Mouse (Mus musculus) heart, postnatal 10 days (tissue): ENCODE measurements around the gene Zc2hc1c. TPM values are rescaled to one million over a fixed set of nuclear protein-coding genes. Genes with fewer than 3 reads are reported as not detected.
A peak's percentile ranks its signal among the peaks of the same experiment; 100 is the strongest.

Experiments
- DNase-seq, 2 experiments: peaks; one replicate each; pipeline ENCODE4 v3.0.0; 2021
- intact Hi-C: fragments of 180-260 bp; cut with DNase I; formaldehyde crosslinking; loops from one replicate; pipeline ENCODE4 v1.15.1; 2025
- total RNA-seq, 2 experiments: library from RNA; stranded (reverse); gene quantifications; 2 replicates each; pipeline ENCODE4 v1.2.3; 2021

Gene Zc2hc1c
- total RNA-seq = 1 to 10 TPM; 1.6 to 1.7 TPM

DNA sequence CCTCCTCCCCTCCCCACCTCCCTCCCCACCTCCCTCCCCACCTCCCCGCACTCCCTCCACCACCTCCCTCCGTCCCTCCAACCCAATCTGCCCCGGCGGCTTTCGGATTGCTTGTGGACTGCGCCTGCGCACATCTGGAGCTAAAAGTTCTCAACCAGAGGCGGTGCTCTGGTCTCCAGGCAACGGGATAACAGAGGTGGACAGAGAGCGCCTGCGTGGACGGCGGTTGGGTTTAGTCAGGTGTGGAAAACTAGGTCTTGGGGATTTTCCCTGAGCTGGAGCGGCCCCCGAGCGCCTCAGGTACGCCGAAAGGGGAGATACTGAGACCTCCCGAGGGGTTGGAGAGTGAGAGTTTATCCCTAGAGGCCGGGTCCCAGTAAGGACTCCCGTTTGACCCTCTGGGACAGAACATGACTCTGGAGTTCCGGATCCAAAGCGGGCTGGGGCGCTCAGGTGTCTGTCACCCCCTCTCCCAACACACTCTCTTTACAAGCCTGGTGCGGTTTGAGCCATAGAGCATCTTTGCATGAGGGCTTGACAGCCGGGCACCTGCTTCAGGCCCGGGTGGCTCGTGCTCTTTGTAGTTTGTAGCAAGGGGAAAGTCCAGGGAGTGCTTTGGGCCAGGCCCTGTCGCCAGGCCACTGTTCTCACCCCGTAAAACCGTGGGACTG lies at the start of gene Zc2hc1c:
TSS of gene Zc2hc1c (plus strand) at position 106 of the 671 bp plus-strand sequence.
- intact Hi-C loops = loop anchor here (5.0 kb wide), 1 partner anchor 116 kb away; no protein-coding TSS in a partner anchor
- DNase-seq = peak; percentile 94

DNA sequence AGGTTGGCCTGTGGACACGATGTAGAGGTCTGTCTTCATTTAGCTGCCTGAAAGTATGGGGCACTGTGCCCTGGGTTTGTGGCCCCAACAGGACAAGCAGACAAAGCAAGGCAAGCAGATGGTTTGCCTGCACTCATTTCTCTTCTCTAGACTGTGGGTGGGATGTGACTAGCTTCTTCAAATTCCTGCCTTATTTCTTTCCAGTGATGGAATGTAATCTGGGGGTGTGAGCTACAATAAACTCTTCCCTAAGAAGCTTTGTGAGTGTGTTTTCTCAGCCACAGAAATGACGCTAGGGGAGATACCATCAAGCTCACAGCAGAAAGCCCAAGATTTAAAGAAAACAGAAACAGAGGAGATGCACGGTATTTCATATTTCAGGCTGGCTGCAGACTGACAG lies 36.3 kb upstream of the Zc2hc1c start:
- no peak for DNase-seq
- intact Hi-C loops = no loop called here

DNA sequence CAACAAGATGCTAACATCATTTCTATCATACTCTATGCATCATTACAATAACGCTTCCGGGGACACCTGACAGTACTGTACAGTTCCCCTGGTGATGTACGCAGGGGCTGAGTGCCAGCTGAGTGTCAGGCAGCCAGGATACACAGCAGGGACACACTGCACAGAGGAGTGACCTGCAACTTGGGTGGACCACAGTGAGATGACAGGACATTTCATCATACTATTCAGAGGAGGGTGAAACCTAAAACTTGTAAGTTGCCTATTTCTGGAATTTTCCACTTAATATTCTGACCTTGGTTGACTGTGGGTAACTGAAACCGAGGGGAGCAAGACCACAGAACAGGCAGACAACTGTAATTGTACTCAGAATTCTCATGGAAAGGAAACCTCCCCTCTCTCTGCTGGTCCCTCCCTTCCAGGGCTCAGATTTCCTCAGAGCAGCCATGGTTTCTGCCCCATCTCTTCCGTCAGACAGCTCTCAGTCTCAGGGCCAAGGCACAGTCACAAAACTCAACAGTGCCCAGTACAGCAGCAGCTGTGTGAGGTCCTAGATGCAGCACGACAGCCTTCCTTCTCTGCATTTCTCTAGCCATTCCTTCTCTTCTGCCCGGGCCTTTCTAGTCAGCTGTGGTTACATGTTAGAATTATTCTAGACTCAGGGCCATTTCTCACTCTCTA lies 32.2 kb upstream of the Zc2hc1c start:
- no peak for DNase-seq
- intact Hi-C loops = no loop called here

DNA sequence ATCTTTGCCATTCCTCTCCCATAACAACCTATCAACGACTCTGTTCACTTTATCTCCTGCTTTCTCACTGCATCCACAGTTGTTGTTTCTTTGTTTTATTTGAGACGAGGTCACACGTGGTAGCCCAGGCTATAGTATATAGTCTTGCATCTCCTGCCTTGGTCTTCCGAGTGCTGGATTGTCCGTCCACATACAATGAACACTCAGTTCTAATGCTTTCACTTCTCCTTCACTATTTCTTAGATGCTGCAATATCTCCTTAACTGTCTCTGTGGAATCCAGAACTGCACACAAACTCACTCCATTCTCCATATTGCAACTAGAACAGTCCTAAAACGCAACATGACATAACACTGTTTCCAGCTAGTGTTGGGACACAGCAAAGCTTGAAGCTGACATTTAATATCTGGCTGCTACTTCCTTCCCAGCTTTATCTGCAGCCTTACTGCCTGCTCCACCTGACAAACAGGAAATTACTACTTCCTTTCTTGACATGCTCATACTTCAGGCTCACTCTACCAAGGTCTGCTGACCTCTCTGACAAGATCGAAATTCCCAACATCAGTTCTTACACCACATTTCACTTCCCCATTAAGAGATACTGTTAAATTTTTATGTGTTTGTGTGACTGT lies 31.3 kb upstream of the Zc2hc1c start:
- intact Hi-C loops = no loop called here
- no peak for DNase-seq

DNA sequence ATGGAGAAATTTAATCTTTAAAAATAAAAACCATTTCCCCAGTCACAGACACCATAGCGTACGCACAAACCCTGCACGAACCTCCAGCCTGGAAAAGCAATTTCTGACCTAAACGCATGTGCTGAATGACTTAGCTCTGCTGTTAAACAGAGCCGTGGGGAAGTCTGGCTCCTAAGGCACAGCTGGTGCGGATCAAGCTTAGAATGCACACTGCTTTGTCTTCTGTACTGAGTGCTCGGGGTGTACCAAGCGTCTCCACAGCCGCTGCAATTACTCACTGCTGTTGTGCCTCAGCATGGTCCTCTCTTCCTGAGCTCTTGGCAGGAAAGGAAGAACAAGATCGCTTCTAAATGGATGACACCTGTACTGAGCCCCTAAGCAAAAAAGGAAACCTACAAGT lies 25.9 kb upstream of the Zc2hc1c start:
- DNase-seq = no peak
- intact Hi-C loops = no loop called here

DNA sequence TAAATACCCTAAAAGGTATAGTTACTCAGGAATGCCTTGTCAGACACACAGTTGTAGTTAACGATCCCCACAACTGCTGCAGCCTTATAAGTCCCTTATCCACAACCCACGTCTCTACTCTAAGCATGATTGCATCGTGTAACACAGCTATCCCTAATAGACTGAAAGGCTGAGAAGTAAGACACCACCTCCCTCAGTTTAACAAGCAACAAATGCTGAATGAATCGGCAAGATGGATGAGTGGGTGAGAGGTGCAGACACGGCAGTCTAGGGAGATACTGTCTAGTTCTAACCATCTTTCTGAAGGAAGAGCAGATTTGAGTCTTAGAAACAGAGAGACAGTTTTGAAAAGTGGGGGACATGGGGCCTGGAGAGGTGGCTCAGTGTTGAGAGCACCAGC lies 25.2 kb upstream of the Zc2hc1c start:
- DNase-seq = no peak
- intact Hi-C loops = no loop called here

DNA sequence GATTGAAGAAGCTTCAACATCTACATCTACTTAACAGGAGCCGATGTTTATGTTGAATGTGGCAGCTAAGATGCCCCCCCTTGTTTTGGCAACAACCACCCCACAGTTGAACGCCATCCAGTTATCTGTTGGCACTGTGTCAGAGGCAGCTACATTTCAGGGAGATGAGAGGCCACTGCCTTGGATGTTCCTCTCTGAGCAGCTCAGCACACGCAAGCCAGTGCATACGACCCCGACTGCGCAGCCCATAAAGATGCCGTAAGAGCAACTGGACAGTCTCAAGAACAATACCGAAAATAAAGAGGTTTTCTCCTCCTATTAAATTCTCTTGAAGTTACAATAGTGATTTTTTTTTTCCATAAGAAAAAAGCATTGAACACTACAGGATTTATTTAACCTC lies 23.9 kb upstream of the Zc2hc1c start:
- DNase-seq = no peak
- intact Hi-C loops = no loop called here

DNA sequence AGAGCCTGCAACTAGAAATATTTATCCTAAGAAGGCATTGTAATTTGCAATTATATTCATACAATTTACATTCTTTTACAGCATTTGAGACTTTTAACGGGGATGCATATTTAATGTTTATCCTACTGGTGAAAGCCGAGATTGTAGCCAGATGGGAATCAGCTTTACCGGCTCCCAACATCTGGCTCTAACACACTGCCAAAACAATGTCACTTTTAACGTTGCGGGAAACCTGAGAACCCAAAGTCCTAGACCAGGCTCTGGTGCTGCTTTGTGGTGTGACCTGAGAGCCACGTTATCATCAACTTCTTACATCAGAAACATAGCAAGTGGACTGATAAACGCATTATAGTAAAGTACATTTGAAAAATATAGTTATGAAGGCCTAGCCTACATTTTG lies 23.5 kb upstream of the Zc2hc1c start:
- no peak for DNase-seq
- intact Hi-C loops = no loop called here

DNA sequence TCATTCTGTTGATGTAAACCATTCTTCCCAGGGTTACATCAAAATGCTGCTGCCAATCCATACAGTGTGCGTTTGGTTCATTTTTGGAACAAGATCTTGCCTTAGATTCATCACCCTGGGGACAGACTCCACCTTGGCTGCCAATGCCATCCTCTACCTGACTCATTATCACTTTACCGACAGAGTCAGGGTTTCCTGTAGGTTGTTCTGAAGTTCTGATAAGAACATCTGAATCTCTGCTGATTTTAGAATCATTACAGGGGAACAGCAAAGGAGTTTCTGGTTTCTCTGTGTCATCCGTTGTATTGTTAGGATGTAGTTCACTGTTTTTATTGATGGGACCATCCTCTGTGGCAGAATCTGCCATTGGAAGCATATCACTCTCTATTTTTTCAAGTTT lies 22.1 kb upstream of the Zc2hc1c start:
- intact Hi-C loops = no loop called here
- DNase-seq = no peak

DNA sequence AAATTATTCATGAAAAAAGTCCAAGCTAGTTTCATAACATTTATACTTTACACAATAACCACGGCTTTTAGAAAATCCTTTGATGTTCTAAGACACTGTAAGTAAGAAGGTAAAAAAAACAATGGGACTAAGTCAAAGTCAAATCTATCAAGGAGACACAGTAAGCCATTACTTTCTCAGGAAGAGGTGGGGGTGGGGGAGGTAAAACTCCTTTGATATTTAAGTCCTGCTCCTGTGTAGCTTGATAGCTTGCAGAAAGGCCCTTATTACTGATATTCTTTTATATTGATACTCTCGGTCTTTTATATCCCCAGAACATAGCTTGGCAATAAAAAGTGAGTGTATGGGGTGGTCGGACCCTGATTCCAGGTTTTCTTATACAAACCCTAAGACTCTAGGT lies 18.6 kb upstream of the Zc2hc1c start:
- intact Hi-C loops = loop anchor here (5.0 kb wide), 1 partner anchor 43 kb away; no protein-coding TSS in a partner anchor
- DNase-seq = no peak

DNA sequence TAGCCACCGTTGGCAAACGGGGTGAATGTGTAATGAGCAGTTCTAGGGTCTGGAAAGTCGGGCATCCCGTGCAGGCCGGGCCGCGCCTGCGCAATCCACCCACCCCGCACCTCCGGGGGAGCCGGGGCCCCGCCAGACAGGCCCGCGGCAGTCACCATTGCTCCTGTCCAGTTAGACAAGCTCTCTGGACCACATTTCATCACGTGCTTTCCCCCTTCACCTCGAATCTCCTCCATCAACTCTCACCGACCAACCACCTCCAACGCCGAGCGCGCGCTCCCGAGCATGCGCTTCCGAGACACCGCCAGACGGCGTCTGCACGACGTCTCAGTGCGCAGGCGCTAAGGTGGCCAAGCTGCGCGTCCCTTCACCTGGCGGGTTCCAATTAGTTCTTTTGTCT lies 18.1 kb upstream of the Zc2hc1c start, which contains the start of gene Mlh3:
TSS of gene Mlh3 (minus strand) at position 281 of the 400 bp plus-strand sequence.
- intact Hi-C loops = loop anchor here (5.0 kb wide), 1 partner anchor 43 kb away; no protein-coding TSS in a partner anchor
- peak; percentile 86 to 87 for DNase-seq

DNA sequence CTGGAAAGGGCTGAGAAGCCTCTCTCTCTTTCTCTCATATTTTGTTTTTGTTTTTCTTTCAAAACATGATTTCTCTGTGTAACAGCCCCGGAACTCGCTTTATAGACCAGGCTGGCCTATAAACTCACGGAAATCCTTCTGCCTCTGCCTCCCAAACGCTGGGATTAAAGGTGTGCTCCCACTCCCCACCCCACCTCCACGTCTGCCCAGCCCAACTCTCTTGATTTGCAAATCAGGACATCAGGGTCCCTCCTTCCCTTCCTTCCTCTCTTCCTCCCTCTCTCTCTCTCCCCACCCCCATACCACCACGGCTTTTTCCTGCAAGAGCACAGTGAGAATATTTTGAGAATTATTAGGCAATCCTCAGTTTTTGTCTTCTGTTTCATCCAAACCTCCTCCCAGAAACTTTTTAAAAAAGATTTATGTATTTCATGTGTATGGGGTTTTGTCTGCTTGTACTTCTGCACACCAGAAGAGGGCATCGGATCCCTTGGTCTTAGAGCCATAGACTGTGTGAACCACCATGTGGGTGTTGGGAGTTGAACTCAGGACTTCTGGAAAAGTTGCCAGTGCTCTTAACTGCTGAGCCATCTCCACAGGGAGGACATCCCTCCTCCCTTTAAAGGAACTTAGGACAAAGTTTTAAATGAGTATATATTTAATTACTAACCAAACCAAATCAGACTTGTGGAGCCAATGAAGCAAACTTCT lies 17.1 kb upstream of the Zc2hc1c start:
- intact Hi-C loops = loop anchor here (5.0 kb wide), 1 partner anchor 44 kb away; no protein-coding TSS in a partner anchor

DNA sequence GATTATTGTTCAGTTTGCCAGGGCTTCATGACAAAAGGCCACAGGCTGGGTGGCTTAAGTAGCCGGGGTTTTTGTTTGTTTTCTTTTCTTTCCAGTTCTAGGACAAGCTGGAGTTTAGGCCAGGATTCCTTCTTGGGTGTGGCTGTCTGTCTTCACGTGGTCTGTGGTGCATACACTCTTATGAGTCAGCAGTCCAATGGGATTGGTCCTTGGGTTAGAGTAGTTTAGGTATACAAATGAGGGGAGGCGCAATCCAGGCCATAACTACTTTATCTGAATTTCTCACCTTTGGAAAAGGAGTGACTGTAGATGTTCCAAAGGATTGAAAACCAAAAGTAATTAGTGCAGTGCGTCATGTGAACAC lies 16.6 kb upstream of the Zc2hc1c start:
- intact Hi-C loops = loop anchor here (5.0 kb wide), 1 partner anchor 45 kb away; no protein-coding TSS in a partner anchor
- DNase-seq = no peak

More for the DNA sequence above, 17.1 kb upstream of the Zc2hc1c start:
- DNase-seq = no peak

DNA sequence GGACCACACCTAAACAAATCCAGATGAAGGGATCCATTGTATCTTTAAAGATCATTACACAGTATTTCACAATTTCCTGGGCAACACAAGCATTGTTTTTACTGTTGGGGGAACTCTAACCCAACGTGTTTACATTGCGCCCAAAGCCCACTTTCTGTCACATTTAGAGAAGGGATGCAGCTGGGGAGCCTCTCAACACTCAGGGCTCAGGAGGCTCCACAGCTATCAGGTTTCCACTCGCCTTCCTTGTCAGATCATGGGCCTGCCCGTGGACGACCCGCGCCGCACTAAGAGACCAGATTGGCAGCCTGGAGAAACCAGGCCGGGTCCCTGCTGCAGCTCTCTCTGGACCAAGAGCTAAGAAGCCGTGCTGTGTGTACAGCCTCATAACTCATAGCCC lies 14.9 kb upstream of the Zc2hc1c start:
- intact Hi-C loops = loop anchor here (5.0 kb wide), 1 partner anchor 46 kb away; no protein-coding TSS in a partner anchor
- no peak for DNase-seq

DNA sequence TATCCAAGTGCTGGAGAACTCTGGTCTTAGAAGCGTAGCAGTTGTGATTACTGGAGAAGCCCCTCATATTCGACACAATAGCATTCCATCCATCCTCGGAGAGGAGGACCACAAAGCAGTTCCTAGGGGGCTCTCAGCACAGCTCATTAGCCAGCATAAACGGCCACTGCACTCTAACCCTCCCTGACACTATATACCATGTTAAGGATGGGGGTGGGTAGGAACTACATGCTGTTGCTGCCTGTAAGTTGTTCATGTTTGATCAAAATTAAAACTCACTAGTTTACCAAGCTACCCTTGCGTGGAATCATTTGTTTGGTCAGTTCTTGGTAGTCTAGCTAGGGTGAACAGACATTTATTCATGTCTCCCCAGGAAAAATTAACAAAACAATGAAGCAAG lies 12.1 kb upstream of the Zc2hc1c start:
- DNase-seq = no peak

DNA sequence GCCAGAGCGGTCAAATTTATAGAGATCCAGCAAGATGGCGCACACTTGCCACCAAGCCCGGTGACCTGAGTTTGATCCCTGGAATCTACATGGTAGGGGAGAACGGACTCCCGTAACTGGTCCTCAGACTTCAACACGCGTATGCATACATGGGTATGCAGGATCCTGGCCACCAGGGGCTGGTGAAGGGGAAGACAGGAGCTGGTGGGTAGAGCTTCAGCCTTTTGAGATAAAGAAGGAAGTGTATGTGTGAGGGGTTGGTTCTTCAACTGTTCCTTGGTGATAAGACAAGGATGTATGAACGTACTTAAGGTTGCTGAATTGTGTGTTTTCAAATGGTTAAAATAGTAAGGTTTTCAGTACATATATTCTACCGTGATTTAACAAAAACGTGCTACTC lies 9.5 kb upstream of the Zc2hc1c start:
- intact Hi-C loops = no loop called here
- no peak for DNase-seq

More for the DNA sequence above, 12.1 kb upstream of the Zc2hc1c start:
- intact Hi-C loops = no loop called here

DNA sequence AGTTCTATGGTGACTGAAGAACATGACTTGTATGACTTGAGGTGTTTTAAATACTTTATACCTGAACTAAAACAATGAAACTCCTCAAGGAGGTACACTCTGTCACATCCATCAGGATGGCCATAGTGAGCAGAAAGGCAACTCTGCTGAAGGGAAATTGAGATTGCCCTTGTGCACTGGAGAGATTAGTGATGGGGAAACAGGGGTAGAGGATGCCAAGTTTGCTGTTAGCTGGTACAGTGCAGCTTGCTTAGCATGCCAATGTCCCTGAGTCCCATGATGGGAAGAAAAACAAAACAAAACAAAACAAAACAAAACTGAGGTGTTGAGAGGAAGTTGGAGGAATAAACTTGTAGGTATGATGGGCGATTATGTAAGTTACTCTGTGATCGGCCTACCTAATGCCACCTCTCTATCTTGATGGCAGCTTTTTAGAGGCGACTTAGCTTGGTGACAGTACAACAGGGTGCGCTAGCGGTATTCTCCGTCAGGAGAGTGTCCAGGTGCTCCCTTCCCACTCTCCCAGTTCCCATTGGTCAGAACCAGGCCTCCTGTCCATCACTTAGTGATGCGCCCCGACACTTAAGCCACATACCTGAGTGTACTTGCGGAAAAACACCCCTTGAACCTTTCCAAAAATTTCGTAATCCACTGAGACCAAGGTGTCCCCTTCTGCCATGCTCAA lies 8.9 kb upstream of the Zc2hc1c start:
- peak in 1 of 2 experiments; percentile 30 for DNase-seq
- intact Hi-C loops = no loop called here

DNA sequence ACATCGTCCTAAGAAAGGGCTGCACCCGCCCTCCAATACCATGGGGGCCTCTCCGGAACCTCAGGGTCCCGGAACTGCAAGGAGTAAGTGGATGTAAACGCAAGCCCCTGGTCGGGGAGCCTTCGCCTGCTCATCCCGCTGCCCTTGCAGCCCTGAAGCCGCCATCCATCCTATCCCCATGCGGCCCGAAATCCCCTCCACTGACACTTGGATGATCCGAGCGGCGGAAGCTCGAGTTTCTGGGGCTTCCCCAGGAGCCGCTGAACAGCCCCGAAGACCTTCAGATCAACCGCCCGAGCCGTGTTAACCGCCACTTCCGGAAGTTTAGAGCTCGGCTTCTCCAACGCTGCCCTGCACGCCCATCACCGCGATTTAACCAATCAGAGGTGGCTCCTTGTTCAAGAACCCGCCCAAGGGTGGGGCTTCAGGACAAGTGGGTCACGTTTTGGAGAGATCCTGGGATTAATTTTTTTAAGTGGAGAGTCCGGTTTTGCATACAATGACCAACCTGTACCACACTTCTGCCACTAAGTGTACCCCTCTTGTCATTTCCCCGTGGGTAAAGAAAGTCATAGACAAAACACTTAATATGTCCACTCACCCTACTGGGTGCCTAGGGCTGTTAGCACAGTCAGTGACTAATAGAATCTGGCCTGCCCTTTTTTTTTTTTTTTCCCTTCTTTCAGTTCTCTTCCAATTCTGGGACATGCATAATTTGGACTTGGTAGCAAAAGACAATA lies 8.1 kb upstream of the Zc2hc1c start:
- peak; percentile 99 for DNase-seq
- intact Hi-C loops = no loop called here

DNA sequence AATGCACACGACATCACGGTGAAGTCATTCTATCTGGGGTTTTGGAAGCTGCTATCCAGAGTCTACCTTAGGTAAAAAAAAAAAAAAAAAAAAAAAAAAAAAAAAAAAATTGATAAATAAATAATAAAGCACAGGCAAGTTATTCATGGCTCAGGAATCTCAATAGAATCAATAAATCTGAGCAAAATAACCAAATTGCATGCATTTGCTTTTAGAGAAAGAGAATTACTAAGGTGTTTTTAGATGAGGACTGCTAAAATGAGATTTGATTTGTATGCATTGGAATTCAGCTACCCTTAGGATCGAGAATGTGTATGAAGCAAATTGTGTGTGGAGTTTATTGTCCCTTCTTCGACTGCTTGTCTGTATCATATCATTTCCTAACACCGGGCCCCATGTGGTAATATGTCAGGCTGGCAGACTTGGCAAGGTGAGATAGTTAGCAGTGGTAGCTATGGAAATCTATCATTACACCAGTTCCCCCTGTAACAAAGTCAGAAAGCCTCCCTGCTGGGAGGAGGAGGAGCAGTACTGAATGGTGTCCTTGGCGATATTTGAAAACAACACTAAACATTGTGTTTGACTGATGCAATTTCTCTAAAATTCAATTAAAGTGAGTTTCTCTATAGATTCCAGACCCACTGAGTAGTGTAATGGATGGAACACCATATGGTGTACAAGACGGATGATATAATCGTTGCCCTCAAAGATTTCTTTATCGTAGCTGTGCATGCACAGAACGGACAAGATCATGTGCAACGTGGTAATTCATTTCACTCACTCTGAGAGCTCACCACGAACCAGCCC lies 7.3 kb upstream of the Zc2hc1c start:
- DNase-seq = no peak
- intact Hi-C loops = no loop called here
